Mouse (Mus musculus) limb, embryonic 11.5 days (tissue): ENCODE results near the gene Supt3. TPM values are rescaled to one million over a fixed set of nuclear protein-coding genes. Genes with fewer than 3 reads are reported as not detected.

Experiments used
- polyA plus RNA-seq: library from polyadenylated mRNA; unstranded; fragments of >200 nt; fragmentation: Nextera tagmentation; extraction: Ambion mirVana; gene quantifications from 2 replicates; pipeline ENCODE4 v1.2.1, GENCODE M21; 2014

The Supt3 gene
- polyA plus RNA-seq, 1 experiment from 2014 or later, result 27.0 TPM

Other genes with a start within 250 kb of the Supt3 start
- 5.8 TPM in 2 replicates for gene Runx2, start 37.6 kb downstream of the Supt3 start, polyA plus RNA-seq